25 mouse cellular contexts compared by ENCODE assay signal in genomic region chr4:33111358-33111757, GRCm38 (mm10). TPM values are rescaled to one million over a fixed set of nuclear protein-coding genes. Genes with fewer than 3 reads are reported as not detected.
DNase-seq lines count a peak whose midpoint lies in the region; ATAC-seq and TF ChIP-seq lines count a peak whose summit lies in the region.
"Had no signal": no experiment of that assay in that cellular context is flagged by ENCODE, and none has a peak within 500 bp of the region (broad histone marks: within the 10 kb centered on the region; RNA-seq: fewer than 3 reads in every experiment).

No protein-coding gene starts in this region.

- H3K36me3 ChIP-seq in liver, postnatal 0 days (replicated peaks; ENCODE audit: insufficient read depth, low read length) = no peaks in the 10 kb centered on the region
- no peaks in the 10 kb centered on the region for H3K36me3 ChIP-seq in liver, embryonic 12.5 days
- H3K36me3 ChIP-seq in CH12.LX (replicated peaks in 1 of 2; ENCODE audit: control insufficient read depth in 1 of 2, insufficient read depth in 1 of 2, low read length in 1 of 2) = no peaks in the 10 kb centered on the region
- H3K36me3 ChIP-seq: embryonic facial prominence, embryonic 12.5 days; forebrain, embryonic 12.5 days; heart, embryonic 15.5 days had no signal

- no peak; the same call in 1 of the 2 replicates for TF ChIP-seq RAD21 in CH12.LX (IDR thresholded peaks at IDR 0.05; ENCODE audit: low read depth, low read length)

- 73% methylated on average over 9 of the region's 9 CpGs for WGBS in liver, postnatal 0 days (ENCODE audit: insufficient replicate concordance)
- 73% methylated on average over 9 of the region's 9 CpGs for WGBS in liver, embryonic 12.5 days (ENCODE audit: insufficient replicate concordance)

- no peaks in the 10 kb centered on the region for H3K4me1 ChIP-seq in liver, postnatal 0 days (ENCODE audit: insufficient read depth)
- peaks cover 25% of the 10 kb centered on the region for H3K4me1 ChIP-seq in liver, embryonic 12.5 days
- peaks cover 26 to 52% of the 10 kb centered on the region in 2 experiments for H3K4me1 ChIP-seq in CH12.LX (ENCODE audit: control insufficient read depth in 1 of 2, insufficient read depth in 2 of 2)
- H3K4me1 ChIP-seq: embryonic facial prominence, embryonic 12.5 days; forebrain, embryonic 12.5 days had no signal

- no peak for TF ChIP-seq CTCF in liver, postnatal 0 days (IDR thresholded peaks at IDR 0.05; ENCODE audit: low read depth)
- no peak for TF ChIP-seq CTCF in CH12.LX (conservative IDR thresholded peaks at IDR 0.05 in 1 of 2, IDR thresholded peaks at IDR 0.05 in 1 of 2; ENCODE audit: low read depth in 2 of 2, low read length in 2 of 2)

- no peak for DNase-seq in liver, postnatal 0 days
- peak; percentile 21 to 61 for DNase-seq in spleen, postnatal 4 days (ENCODE audit: low spot score in 2 of 2)
- DNase-seq in spleen, adult 18-20 months = no peak
- peak; percentile 75 for DNase-seq in CH12.LX (ENCODE audit: extremely low read depth)
- peak; percentile 68 to 74 for DNase-seq in natural killer cell, adult 2 months (ENCODE audit: low spot score in 2 of 2)
- no peak for DNase-seq in lung, postnatal 4 days
- DNase-seq in testis, postnatal 10 days (ENCODE audit: low spot score) = no peak
- DNase-seq: adrenal gland, postnatal 14 days; cerebellum, adult 11-12 months; cerebellum, adult 9-10 months; cerebellum, postnatal 25 days; gastrocnemius, postnatal 10 days; heart, adult 2 months; heart, postnatal 14 days had no signal

- H3K9me3 ChIP-seq in liver, postnatal 0 days (ENCODE audit: low read length) = no peaks in the 10 kb centered on the region
- no peaks in the 10 kb centered on the region for H3K9me3 ChIP-seq in liver, embryonic 12.5 days (replicated peaks)
- peaks cover 18% of the 10 kb centered on the region for H3K9me3 ChIP-seq in CH12.LX (replicated peaks; ENCODE audit: low read length)
- H3K9me3 ChIP-seq: forebrain, embryonic 12.5 days; heart, embryonic 15.5 days had no signal

- peak; percentile 46; the same call in 1 of the 2 replicates for TF ChIP-seq POLR2A in CH12.LX (IDR thresholded peaks at IDR 0.05; ENCODE audit: low read depth, low read length)

- no peak for ATAC-seq in liver, postnatal 0 days
- no peak for ATAC-seq in liver, embryonic 12.5 days
- ATAC-seq: activated CD4-positive, CD25-positive, alpha-beta regulatory T cell, adult 4 months; CD4-positive, CD25-positive, alpha-beta regulatory T cell, adult 4 months; forebrain, embryonic 16.5 days had no signal

- no peak overlapping the region for H3K4me2 ChIP-seq in liver, postnatal 0 days (ENCODE audit: low read depth, low read length)
- no peak overlapping the region for H3K4me2 ChIP-seq in liver, embryonic 12.5 days
- H3K4me2 ChIP-seq in CH12.LX (ENCODE audit: insufficient read depth, low read depth, poor library complexity, severe bottlenecking) = peak overlapping the region; percentile 77
- H3K4me2 ChIP-seq: embryonic facial prominence, embryonic 12.5 days; forebrain, embryonic 12.5 days; heart, embryonic 11.5 days; heart, embryonic 15.5 days had no signal

- dilution Hi-C loops in CH12.LX (cut with MboI; ENCODE audit: extremely low pct_ligation_motif_present, extremely low pct_unique_long_range_greater_than_20kb, low sequenced_read_pairs) = no loop called here

- no peaks in the 10 kb centered on the region for H3K79me2 ChIP-seq in CH12.LX (replicated peaks; ENCODE audit: control insufficient read depth, extremely low read depth, insufficient read depth, poor library complexity, severe bottlenecking)

- in situ Hi-C loops in CH12.LX (cut with MboI; ENCODE audit: low pct_ligation_motif_present, low pct_unique_long_range_greater_than_20kb, low sequenced_read_pairs) = loop anchor here (10.0 kb wide), 4 partner anchors 87 to 527 kb away; no protein-coding TSS in a partner anchor

- H3K27me3 ChIP-seq in liver, postnatal 0 days (ENCODE audit: insufficient read depth, low read length) = no peaks in the 10 kb centered on the region
- no peaks in the 10 kb centered on the region; the same call in 1 of the 2 replicates for H3K27me3 ChIP-seq in liver, embryonic 12.5 days (replicated peaks)
- H3K27me3 ChIP-seq in CH12.LX (replicated peaks) = no peaks in the 10 kb centered on the region
- H3K27me3 ChIP-seq: embryonic facial prominence, embryonic 12.5 days; forebrain, embryonic 12.5 days; heart, embryonic 15.5 days had no signal

- no peak overlapping the region for H3K4me3 ChIP-seq in liver, postnatal 0 days (ENCODE audit: low read depth, low read length)
- H3K4me3 ChIP-seq in liver, embryonic 12.5 days = no peak overlapping the region
- no peak overlapping the region for H3K4me3 ChIP-seq in CH12.LX (replicated peaks in 1 of 3; ENCODE audit: low read depth in 2 of 3, low read length in 2 of 3, poor library complexity in 1 of 3)
- H3K4me3 ChIP-seq: embryonic facial prominence, embryonic 12.5 days; forebrain, embryonic 12.5 days; heart, adult 2 months; heart, embryonic 15.5 days had no signal

- TF ChIP-seq EP300 in liver, postnatal 0 days (IDR thresholded peaks at IDR 0.05; ENCODE audit: low read depth) = no peak
- peak; percentile 70 for TF ChIP-seq EP300 in CH12.LX (IDR thresholded peaks at IDR 0.05; ENCODE audit: low read length)

- peak overlapping the region; percentile 1; the same call in 1 of the 2 replicates for H3K27ac ChIP-seq in liver, postnatal 0 days (ENCODE audit: low read depth)
- H3K27ac ChIP-seq in liver, embryonic 12.5 days = no peak overlapping the region
- peak overlapping the region; percentile 94 for H3K27ac ChIP-seq in CH12.LX (ENCODE audit: insufficient read depth, low read depth)
- H3K27ac ChIP-seq: embryonic facial prominence, embryonic 12.5 days; forebrain, embryonic 12.5 days; heart, adult 2 months; heart, embryonic 15.5 days had no signal

- no peak overlapping the region for H3K9ac ChIP-seq in liver, postnatal 0 days (replicated peaks)
- H3K9ac ChIP-seq in liver, embryonic 12.5 days = no peak overlapping the region
- H3K9ac ChIP-seq in CH12.LX (ENCODE audit: insufficient read depth, low read depth) = peak overlapping the region; percentile 54
- H3K9ac ChIP-seq: embryonic facial prominence, embryonic 12.5 days; forebrain, embryonic 12.5 days; heart, embryonic 15.5 days had no signal

TF ChIP-seq in CH12.LX, 34 proteins besides CTCF, POLR2A, EP300 and RAD21 (continues in another document):
- TF ChIP-seq ZKSCAN1 (IDR thresholded peaks at IDR 0.05; ENCODE audit: borderline replicate concordance, low read depth, low read length) = no peak
- TF ChIP-seq ZC3H11A (IDR thresholded peaks at IDR 0.05; ENCODE audit: low read depth, low read length) = no peak
- TF ChIP-seq UBTF (IDR thresholded peaks at IDR 0.05; ENCODE audit: low read depth, low read length) = no peak
- TF ChIP-seq CHD2 (IDR thresholded peaks at IDR 0.05; ENCODE audit: low read length) = no peak
- no peak for TF ChIP-seq JUN (IDR thresholded peaks at IDR 0.05; ENCODE audit: insufficient read depth, low read depth, low read length)
- TF ChIP-seq MAX (IDR thresholded peaks at IDR 0.05; ENCODE audit: low read length) = peak; percentile 83
- no peak for TF ChIP-seq ZNF384 (IDR thresholded peaks at IDR 0.05; ENCODE audit: low read depth, low read length)
- no peak for TF ChIP-seq E2F4 (IDR thresholded peaks at IDR 0.05; ENCODE audit: insufficient replicate concordance, low read depth, low read length)
- no peak for TF ChIP-seq GABPA (IDR thresholded peaks at IDR 0.05; ENCODE audit: insufficient replicate concordance, low read depth, low read length)
- TF ChIP-seq HCFC1 (IDR thresholded peaks at IDR 0.05; ENCODE audit: low read depth, low read length) = no peak
- no peak for TF ChIP-seq ZMIZ1 (IDR thresholded peaks at IDR 0.05; ENCODE audit: low read depth, low read length)
- peak; percentile 84 for TF ChIP-seq ETS1 (conservative IDR thresholded peaks at IDR 0.05; ENCODE audit: low read depth, low read length)
- peak; percentile 42 for TF ChIP-seq USF2 (conservative IDR thresholded peaks at IDR 0.05; ENCODE audit: low read depth, low read length)
- no peak for TF ChIP-seq RCOR1 (conservative IDR thresholded peaks at IDR 0.05; ENCODE audit: low read depth, low read length)
- no peak for TF ChIP-seq NRF1 (IDR thresholded peaks at IDR 0.05; ENCODE audit: low read depth, low read length)
- peak; percentile 50; the same call in 1 of the 2 replicates for TF ChIP-seq TCF12 (IDR thresholded peaks at IDR 0.05; ENCODE audit: low read depth, low read length)
- peak; percentile 66 for TF ChIP-seq USF1 (IDR thresholded peaks at IDR 0.05; ENCODE audit: low read depth, low read length)
- TF ChIP-seq MAFK (IDR thresholded peaks at IDR 0.05; ENCODE audit: insufficient replicate concordance, low read length) = no peak
- TF ChIP-seq KAT2A (IDR thresholded peaks at IDR 0.05; ENCODE audit: insufficient replicate concordance, low read length) = no peak
- TF ChIP-seq NELFE (IDR thresholded peaks at IDR 0.05; ENCODE audit: low read depth, low read length) = 0 out of 2 replicates have a peak, but pooled peaks have one; percentile 10
- no peak for TF ChIP-seq CHD1 (IDR thresholded peaks at IDR 0.05; ENCODE audit: low read depth, low read length)
- TF ChIP-seq SMC3 (IDR thresholded peaks at IDR 0.05; ENCODE audit: low read depth, low read length) = no peak
- TF ChIP-seq PAX5 (IDR thresholded peaks at IDR 0.05; ENCODE audit: low read length) = no peak
- TF ChIP-seq IRF4 (IDR thresholded peaks at IDR 0.05; ENCODE audit: low read depth, low read length) = peak; percentile 73
- TF ChIP-seq TBP (conservative IDR thresholded peaks at IDR 0.05; ENCODE audit: low read depth, low read length) = peak; percentile 67; the same call in 1 of the 2 replicates
- peak; percentile 86 for TF ChIP-seq MYC (IDR thresholded peaks at IDR 0.05; ENCODE audit: low read depth, low read length)
- TF ChIP-seq ELF1 (IDR thresholded peaks at IDR 0.05; ENCODE audit: low read depth, low read length) = no peak
- peak; percentile 93 for TF ChIP-seq MEF2A (IDR thresholded peaks at IDR 0.05; ENCODE audit: borderline replicate concordance, low read depth, low read length)

RNA-seq across cellular contexts. Expression of gene Gabrr1, which starts 21.0 kb away (rescaled TPM):
- polyA plus RNA-seq in liver, postnatal 0 days (2015; fragmentation: Nextera tagmentation; extraction: Ambion mirVana) = not detected in 2 replicates
- polyA plus RNA-seq in liver, embryonic 12.5 days (2016; fragmentation: Nextera tagmentation; extraction: Ambion mirVana) = 0.05 TPM in 1 of 2 replicates, not detected in the other
- 43.3 and 52.3 TPM in 2 replicates for total RNA-seq in CH12.LX (2012; rRNA removed)
- 76.9 and 82.0 TPM in 2 replicates for total RNA-seq in CH12.LX (2014; rRNA removed)
- polyA plus RNA-seq in CH12.LX (2012; ENCODE audit: insufficient read length, low read depth) = 112 and 114 TPM in 2 replicates
- total RNA-seq: adrenal gland, adult 18-20 months; hematopoietic stem cell, adult 5-6 weeks; MEL had no signal
- polyA plus RNA-seq: activated CD4-positive, CD25-positive, alpha-beta regulatory T cell, adult 4 months; CD4-positive, CD25-positive, alpha-beta regulatory T cell, adult 4 months; forebrain, embryonic 16.5 days; heart, embryonic 11.5 days had no signal

RNA-seq across cellular contexts. Expression of gene Gabrr2, which starts 48.6 kb away (rescaled TPM):
- polyA plus RNA-seq in liver, postnatal 0 days (2015; fragmentation: Nextera tagmentation; extraction: Ambion mirVana) = 0.06 TPM in 1 of 2 replicates, not detected in the other
- polyA plus RNA-seq in liver, embryonic 12.5 days (2016; fragmentation: Nextera tagmentation; extraction: Ambion mirVana) = not detected in 2 replicates
- 0.17 and 0.42 TPM in 2 replicates for total RNA-seq in CH12.LX (2012; rRNA removed)
- not detected in 2 replicates for total RNA-seq in CH12.LX (2014; rRNA removed)
- 0.31 and 0.59 TPM in 2 replicates for polyA plus RNA-seq in CH12.LX (2012; ENCODE audit: insufficient read length, low read depth)
- total RNA-seq: hematopoietic stem cell, adult 5-6 weeks had no signal

Comparison
In these comparisons a context has a peak if more than half of its experiments do, and no peak if none do; other contexts are left out.
1. DNase-seq: peak in spleen, postnatal 4 days (2 of 2), CH12.LX (single experiment) and natural killer cell, adult 2 months (2 of 2); none in liver, postnatal 0 days (single experiment), spleen, adult 18-20 months (0 of 2), lung, postnatal 4 days (0 of 2) and testis, postnatal 10 days (single experiment).
2. RNA of gene Gabrr1, which starts 21.0 kb away (polyA plus RNA-seq): 112 to 114 TPM in CH12.LX; 0.05 TPM in liver, embryonic 12.5 days and not detected in liver, postnatal 0 days; every median in the first group is over 100 times any median in the second.